Mouse (Mus musculus): ENCODE results near the gene Zcchc4.
A peak's percentile ranks its signal among the peaks of the same experiment; 100 is the strongest.
"Not testable (repeated sequence)": the region's sequence is repeated elsewhere in the genome, so short reads cannot be mapped to it uniquely, and the experiment has no call there.

The Zcchc4 gene

GRCm38 (mm10) chr5:52775237-52775636 lies at the start of gene Zcchc4:
Gene Zcchc4 (plus strand): TSS chr5:52775409.
- DNase-seq (ENCODE audit: low read depth, low spot score): no peak

- no peak for DNase-seq (ENCODE audit: low read depth, low spot score)
These were observed 47.5 kb upstream of the Zcchc4 start for GRCm38 (mm10) chr5:52727747-52728146.

GRCm38 (mm10) chr5:52732811-52733210 lies 42.4 kb upstream of the Zcchc4 start:
- DNase-seq (ENCODE audit: low read depth, low spot score): no peak

DNA sequence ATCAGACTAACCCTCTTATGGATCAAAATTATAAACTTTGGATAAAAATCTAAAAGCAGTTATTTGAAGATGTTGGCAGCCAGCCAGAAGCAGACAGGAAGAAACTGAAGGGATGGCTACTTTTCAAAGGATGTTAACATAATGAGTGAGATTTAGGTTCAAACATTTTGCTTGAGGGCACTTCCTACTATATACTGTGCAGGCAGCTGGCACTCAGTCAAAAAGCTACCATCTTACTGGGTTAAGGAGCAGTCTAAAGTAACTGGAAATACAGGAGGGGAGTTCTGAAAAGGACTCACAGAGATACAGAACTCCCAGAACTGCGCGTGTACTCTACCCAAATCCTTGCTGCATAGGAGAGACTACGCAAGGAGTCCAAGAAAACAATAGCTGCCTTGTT lies 39.2 kb upstream of the Zcchc4 start:
- DNase-seq (ENCODE audit: low read depth, low spot score): no peak

DNA sequence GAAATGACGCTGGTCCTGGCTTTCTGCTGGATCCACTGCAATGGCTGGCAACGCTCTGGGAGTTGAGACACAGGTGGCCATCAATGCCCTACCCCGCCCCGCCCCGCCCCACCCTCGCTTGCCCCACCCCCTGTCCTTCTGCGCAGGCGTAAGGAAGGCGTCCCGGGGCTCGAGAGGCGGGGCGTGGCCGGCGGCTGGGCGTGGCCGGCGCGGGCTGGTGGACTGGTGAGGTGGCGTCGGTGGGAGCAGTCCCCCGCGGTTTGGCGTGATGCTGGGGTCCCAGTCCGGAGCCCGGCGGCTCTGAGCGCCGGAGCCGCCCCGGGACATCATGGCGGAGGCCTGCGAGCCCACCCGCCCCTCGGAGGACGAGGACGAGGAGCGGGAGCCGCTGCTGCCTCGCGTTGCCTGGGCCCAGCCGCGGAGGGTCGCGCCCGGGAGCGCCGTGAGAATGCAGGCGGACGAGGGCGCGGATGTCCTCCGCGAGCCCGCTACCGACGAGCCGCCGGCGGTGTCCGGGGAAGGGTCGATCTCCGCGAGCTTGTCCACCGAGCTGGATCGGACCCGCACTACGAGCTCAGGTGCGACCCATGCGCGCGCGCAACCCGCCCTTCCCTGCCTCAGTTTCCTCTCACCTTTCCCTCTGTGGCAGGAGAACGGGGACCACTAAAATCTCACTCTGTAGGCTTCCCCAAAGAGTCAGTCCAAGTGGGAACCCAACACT lies 33.7 kb upstream of the Zcchc4 start, which contains the start of gene Pi4k2b:
Pi4k2b (plus strand) TSS at position 184 of the 721 bp plus-strand sequence.
- peak; percentile 52 for DNase-seq (ENCODE audit: low read depth, low spot score)

- DNase-seq (ENCODE audit: low read depth, low spot score): no peak
These were observed 32.9 kb upstream of the Zcchc4 start for GRCm38 (mm10) chr5:52742112-52742813.

GRCm38 (mm10) chr5:52743231-52743630 lies 32.0 kb upstream of the Zcchc4 start:
- DNase-seq (ENCODE audit: low read depth, low spot score): no peak

- no peak for DNase-seq (ENCODE audit: low read depth, low spot score)
These were observed 28.3 kb upstream of the Zcchc4 start for GRCm38 (mm10) chr5:52746920-52747319.

DNA sequence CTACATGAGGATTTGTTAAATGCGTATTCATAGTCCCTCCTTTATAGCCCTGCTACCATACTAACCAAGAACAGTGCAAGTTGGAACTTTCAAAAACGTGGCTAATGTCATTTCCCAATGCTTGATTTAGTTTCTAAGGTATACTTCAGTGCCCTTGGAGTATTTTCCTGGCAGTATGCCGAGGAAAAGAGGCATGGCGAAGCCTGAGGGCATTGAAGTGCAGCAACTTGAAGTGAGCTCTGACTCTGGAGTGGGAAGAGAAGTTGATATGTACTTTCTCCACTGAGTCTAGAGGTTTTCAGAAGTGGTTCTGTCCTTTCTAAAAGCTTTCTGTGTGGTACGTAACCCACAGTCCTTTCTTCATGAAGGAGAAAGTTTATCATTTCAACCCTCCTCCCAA lies 26.5 kb upstream of the Zcchc4 start:
- no peak for DNase-seq (ENCODE audit: low read depth, low spot score)

- DNase-seq (ENCODE audit: low read depth, low spot score): no peak
These were observed 22.1 kb upstream of the Zcchc4 start for GRCm38 (mm10) chr5:52753146-52753545.

- DNase-seq (ENCODE audit: low read depth, low spot score): no peak
These were observed 21.0 kb upstream of the Zcchc4 start for GRCm38 (mm10) chr5:52754196-52754595.

GRCm38 (mm10) chr5:52755337-52755736 lies 19.9 kb upstream of the Zcchc4 start:
- DNase-seq (ENCODE audit: low read depth, low spot score): no peak

DNA sequence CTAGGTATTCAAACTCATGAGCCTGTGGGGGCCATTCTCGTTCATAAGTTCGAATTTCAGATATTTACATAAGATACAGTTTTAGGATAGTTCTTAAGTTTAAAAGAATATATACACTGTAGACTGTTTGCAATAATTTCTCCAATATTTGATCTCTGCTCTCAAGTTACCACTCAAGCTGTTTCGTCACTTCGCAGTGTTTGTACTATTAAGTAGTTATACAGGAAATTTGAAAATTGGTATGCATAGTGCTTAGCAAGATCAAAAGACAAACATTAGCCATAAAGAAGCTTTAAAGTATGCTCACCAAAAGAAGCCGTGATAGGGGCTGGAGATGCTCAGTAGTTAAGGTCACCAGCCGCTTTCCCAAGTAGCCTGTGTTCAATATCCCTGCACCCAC lies 19.2 kb upstream of the Zcchc4 start:
- no peak for DNase-seq (ENCODE audit: low read depth, low spot score)

DNA sequence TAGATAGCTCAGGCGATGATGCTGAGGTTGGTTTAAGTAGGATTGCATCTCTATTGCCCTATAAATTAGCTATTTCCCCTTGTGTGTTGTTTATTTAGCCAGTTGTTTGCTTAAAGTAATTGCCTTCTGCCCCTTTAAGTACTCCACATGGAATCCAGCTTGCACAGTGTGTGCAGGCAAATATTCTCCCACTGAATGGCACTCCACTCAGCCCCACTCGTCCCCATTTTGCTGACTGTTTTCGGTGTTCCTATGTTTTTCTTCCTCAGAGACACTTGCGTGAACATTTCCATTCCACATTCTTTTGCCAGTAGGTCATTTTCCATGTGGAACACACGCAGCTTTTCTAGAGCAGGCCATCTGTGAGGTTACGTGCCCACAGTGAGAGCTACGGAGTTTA lies 12.6 kb upstream of the Zcchc4 start:
- DNase-seq (ENCODE audit: low read depth, low spot score): no peak

GRCm38 (mm10) chr5:52774267-52774666 lies 942 bp upstream of the Zcchc4 start:
- DNase-seq (ENCODE audit: low read depth, low spot score): no peak

- DNase-seq (ENCODE audit: low read depth, low spot score): not testable (repeated sequence)
These were observed 1.5 kb downstream of the Zcchc4 start for GRCm38 (mm10) chr5:52776466-52777354.

- peak; percentile 97 for DNase-seq (ENCODE audit: low read depth, low spot score)
These were observed 7.5 kb downstream of the Zcchc4 start for GRCm38 (mm10) chr5:52782523-52783250.

GRCm38 (mm10) chr5:52783251-52783620 lies 8.0 kb downstream of the Zcchc4 start:
- DNase-seq (ENCODE audit: low read depth, low spot score): no peak

GRCm38 (mm10) chr5:52783957-52784356 lies 8.7 kb downstream of the Zcchc4 start:
- DNase-seq (ENCODE audit: low read depth, low spot score): no peak

DNA sequence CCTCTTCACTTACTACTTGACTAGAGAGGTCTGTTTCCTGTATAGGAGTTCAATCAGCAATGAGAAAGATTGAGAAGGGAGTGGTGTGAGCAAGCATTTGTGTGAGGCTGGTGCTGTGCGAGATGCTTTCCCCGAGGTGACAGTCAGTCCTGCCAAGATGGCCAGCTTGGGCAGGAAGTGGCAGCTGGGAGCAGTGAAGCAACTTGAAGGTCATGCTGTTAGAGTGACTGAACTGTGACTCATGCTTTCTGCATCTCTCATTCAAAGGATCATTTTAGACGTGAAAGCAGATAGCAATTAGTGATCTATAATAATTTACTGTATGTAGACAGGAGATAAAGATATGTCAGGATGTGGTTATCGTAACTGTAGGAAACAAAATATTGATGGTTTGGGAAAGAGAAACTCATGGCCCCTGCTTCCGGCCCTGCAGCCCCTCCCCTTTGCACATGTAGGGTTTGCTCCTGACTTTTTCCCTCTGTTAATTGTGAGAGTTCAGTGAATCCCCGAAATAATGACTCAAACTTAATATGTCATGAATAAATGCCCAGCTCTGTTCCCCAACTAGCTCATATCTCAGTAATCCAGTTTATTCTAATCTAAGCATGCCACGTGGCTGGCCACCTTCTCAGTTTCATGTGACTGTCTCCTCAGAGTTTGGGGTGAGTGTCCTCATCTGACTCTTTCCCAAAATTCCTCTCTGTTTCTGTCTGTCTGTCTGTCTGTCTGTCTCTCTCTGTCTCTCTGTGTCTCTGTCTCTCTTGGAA lies 11.5 kb downstream of the Zcchc4 start:
- DNase-seq (ENCODE audit: low read depth, low spot score): peak; percentile 12

- no peak for DNase-seq (ENCODE audit: low read depth, low spot score)
These were observed 18.0 kb downstream of the Zcchc4 start for GRCm38 (mm10) chr5:52793230-52793629.
